Mouse (Mus musculus) c-Kit-positive CD71-positive TER-119-negative erythroid progenitor cells, embryonic 14.5 days (primary cell): ENCODE measurements around the gene Tmem132d.

ENCODE experiments used
- DNase-seq: peaks from one replicate; pipeline ENCODE4 v3.0.0-alpha.2; 2013; ENCODE audit warnings: low read depth

Tmem132d gene

GRCm38 (mm10) chr5:128432916-128433315 lies at the start of gene Tmem132d:
Tmem132d (minus strand) TSS chr5:128433077.
- DNase-seq: no peak

DNA sequence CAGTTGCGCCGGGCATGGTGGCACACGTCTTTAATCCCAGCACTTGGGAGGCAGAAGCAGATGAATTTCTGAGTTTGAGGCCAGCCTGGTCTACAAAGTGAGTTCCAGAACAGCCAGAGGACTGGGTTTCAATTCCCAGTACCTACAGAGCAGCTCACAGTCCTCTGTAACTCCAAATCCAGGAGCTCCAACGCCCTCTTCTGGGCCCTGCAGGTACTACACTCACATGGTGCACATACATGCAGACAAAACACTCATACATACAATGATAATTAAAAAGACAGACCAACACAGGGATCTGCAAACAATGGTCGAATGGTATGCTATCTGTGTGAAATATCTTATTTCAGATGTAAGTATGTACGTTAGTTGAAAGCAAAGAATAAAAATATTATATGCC lies 47.9 kb upstream of the Tmem132d start:
- DNase-seq: no peak

DNA sequence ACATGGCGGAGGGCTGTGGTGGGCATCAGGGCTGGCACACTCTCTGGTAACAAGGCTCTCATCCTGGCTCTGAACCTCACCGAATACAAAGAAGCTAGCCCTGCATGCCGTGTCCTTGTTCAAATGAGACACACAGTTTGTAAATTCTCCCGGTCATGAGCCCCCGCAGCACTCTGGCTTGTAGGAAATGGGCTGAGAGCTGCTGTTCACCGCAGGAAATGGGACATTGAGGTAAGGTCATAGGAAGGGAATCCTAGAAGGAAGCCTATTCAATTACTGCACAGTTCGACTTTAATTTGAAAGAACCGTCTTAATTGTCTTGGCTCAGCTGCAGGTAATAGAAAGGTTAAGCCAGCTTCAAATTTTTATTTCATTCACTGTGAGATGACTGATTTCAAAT lies 42.5 kb upstream of the Tmem132d start:
- DNase-seq: no peak

GRCm38 (mm10) chr5:128469812-128470211 lies 36.9 kb upstream of the Tmem132d start:
- DNase-seq: no peak

DNA sequence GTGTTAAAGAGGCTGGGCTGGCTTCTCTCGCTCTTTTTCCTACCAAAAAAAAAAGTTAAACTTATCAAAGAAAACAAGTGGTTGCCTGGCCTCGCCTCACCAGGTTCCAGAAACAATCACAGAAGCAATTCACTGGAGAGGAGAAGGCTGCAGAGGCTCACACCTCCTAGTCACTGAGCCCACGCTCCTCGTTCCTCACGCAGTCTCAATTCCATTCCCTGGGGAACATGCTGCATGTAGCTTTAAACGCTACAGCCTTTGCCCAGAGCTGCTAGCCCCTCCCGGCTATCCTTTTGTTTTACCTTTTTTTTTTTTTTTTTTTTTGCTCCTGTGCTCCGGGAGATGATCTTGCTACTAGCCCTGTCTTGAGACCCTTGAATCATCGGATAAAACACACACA lies 31.6 kb upstream of the Tmem132d start:
- DNase-seq: no peak

GRCm38 (mm10) chr5:128460605-128461004 lies 27.7 kb upstream of the Tmem132d start:
- no peak for DNase-seq

GRCm38 (mm10) chr5:128455732-128456131 lies 22.9 kb upstream of the Tmem132d start:
- no peak for DNase-seq

DNA sequence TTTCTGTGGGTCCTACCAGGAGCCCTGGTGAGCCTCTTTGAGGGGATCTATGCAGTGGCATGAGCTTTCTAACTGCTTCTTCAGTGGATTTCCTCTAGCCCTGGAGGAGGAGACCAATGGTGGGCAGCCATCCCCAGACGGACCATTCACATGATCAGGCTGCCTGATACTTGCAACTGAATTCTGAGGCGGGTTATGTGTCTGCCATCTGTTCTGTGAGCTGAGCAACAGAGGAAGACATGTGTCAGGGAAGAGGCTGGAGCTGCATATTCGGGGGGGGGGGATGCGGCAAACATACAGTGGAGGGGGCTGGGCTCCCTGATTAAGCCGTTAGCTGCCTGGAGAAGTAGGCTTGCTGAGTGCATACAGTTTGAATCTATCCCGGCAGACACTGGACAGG lies 19.3 kb upstream of the Tmem132d start:
- DNase-seq: no peak

- no peak for DNase-seq
Measured at GRCm38 (mm10) chr5:128450808-128451207, 17.9 kb upstream of the Tmem132d start.

- DNase-seq: no peak
Measured at GRCm38 (mm10) chr5:128444876-128445275, 12.0 kb upstream of the Tmem132d start.

GRCm38 (mm10) chr5:128443848-128444247 lies 11.0 kb upstream of the Tmem132d start:
- DNase-seq: no peak

DNA sequence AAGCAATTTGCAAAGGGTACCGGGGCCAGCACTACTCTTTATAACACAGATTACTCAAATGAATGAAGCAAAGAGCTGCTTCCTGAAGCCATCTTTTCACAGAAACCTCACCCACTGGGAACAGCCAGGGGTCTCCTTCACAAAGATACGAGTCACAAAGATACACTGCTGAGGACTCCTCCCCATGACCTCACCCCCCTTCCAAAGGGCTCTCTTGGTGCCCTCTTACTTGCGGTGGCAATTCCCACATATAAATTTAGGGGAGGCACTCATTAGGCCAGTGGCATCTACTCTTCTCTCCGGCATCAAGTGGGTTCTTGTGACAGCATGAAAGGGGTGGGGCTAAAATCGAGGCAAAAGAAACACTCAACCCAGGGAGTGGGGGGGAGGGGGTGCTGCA lies 8.2 kb upstream of the Tmem132d start:
- DNase-seq: no peak

DNA sequence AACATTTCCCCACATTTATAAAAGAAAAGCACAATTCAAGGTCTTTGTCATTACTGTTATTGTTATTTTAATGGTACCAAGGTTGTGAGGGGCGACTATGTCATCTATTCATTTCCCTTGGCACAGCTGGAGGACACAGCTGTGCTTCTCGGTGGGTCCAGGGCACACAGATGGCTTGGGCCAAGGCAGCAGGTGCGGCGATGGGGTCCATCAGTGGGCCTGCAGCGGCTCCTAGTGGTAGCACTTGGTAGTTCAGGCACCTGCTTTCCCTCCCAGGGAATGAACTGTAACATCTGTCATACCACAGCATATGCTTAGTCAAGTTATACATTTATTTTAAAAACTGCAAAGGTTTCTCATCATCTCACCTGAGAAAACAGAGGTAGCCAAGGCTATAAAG lies 7.0 kb upstream of the Tmem132d start:
- DNase-seq: no peak

GRCm38 (mm10) chr5:128438078-128438477 lies 5.2 kb upstream of the Tmem132d start:
- no peak for DNase-seq

GRCm38 (mm10) chr5:128436909-128437308 lies 4.0 kb upstream of the Tmem132d start:
- no peak for DNase-seq

GRCm38 (mm10) chr5:128435683-128436082 lies 2.8 kb upstream of the Tmem132d start:
- DNase-seq: no peak

DNA sequence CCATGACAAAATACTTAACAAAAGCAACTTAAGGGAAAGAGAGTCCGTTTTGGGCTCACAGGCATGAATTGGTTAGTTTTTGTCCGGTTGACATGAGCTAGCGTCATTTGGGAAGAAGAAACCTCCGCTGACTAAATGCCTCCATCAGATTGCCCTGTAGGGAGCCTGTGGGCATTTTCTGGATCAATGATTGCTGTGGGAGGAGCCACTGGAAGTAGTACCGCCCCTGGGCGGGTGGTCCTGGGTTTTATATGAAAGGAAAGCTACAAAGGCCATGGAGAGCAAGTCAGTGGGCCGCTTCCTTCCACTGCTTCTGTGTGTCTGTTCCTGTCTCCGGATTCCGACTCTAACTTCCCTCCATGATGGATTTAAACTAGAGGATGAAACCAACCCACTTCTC lies 909 bp upstream of the Tmem132d start:
- DNase-seq: no peak

DNA sequence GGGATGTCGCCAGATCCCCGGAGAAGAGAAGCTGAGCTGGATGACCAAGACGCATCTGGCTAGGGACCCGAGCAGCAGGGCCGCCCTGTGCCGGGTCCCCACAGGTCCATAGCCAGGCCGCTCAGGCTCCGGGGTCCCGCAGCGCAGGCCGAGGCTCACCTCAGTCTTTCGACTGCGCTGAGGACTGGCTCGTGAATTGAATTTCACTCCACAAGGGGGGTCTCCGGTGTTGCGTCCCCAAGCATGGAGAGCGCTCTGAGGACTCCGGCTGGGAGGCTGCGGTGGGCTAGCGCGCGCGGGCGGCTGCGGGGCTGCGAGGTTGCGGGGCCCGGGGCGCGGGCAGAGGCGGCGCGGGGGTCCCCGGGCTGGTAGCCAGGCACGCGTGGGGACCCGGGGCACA lies 455 bp downstream of the Tmem132d start:
- DNase-seq: no peak

GRCm38 (mm10) chr5:128424636-128425035 lies 8.2 kb downstream of the Tmem132d start:
- no peak for DNase-seq

DNA sequence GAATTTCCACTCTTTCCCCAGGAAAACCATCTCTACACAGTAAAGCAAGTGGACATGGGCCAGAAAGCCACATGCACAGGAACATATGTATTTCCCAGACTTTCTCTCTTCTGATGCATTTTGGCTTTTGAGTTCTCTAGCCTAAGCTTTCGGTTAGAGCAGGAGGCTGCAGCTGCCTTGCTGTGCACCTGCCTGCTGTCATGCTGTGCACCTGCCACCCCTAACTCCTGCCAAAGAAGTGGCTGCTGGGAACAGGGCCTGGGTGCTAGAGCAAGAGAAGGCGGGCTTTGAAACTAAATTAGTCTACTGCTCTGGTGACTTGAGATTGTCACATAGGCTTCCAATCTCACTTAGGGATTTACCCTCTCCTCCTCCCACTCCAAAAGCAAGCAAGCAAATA lies 8.7 kb downstream of the Tmem132d start:
- DNase-seq: no peak

DNA sequence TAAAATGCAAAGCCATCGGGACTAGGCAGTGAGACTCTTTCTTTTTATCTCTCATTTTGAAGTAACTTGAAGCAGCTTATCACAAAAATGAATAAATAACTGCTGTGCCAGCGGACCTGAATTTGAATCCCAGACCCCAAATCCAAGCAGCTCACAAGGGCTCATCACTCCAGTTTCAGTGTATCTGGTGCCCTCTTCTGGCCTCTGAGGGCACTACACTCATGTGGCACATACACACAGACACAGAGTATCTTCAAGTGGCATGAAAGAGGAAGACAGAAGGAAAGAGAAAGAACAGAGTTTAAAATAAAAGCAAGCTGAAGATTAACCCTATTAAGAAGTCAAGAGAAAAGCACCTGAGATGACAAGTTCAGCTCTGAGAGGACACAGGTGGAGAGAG lies 10.8 kb downstream of the Tmem132d start:
- no peak for DNase-seq

DNA sequence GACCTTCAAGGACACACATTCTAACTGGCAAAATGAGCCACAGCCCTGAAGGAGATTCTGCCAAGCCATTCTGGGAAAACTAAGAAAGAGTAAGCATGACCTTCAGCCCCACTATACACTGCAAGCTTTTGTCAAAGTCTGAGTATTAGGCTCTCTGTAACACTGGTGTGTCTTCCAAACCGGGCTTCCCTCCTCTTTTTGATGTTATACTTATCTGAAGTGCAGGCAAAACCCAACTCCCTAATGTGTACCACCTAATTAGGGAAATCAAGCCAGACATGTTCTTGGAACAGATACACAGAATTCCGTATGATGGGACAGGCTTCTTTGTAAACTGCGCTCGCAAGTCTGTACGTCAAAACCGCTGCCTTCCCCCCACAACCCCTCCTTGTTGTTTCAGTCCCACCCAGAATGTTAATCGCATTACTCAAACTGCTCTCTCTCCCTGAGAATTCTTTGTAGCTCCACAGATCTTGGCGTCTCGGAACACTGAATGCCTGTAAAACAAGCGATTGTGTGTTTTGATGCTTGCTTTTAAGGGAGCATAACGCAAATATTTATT lies 14.6 kb downstream of the Tmem132d start:
- no peak for DNase-seq

- no peak for DNase-seq
Measured at GRCm38 (mm10) chr5:128414056-128414455, 18.8 kb downstream of the Tmem132d start.

- DNase-seq: no peak
Measured at GRCm38 (mm10) chr5:128412306-128412705, 20.6 kb downstream of the Tmem132d start.

DNA sequence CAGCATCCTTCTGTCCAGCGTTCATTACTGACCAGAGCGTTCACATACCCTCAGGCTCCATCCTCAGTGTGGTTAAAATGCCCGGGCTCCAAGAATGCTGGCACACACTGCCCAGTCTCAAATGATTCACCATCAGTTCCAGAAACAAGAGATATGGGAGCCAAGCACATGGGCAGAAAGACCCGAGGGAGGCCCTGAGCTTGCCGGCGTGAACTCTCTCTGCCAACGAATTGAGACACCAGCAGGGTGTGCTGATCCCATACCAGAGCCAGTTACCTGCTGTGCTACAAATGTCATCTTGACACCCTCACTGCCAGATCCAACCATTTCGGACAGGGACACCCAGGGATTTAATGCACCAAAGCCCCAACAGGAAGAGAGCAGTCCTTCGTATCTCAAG lies 25.3 kb downstream of the Tmem132d start:
- DNase-seq: no peak
